Mouse (Mus musculus): ENCODE data around the gene Ccdc92b.

Ccdc92b gene

DNA sequence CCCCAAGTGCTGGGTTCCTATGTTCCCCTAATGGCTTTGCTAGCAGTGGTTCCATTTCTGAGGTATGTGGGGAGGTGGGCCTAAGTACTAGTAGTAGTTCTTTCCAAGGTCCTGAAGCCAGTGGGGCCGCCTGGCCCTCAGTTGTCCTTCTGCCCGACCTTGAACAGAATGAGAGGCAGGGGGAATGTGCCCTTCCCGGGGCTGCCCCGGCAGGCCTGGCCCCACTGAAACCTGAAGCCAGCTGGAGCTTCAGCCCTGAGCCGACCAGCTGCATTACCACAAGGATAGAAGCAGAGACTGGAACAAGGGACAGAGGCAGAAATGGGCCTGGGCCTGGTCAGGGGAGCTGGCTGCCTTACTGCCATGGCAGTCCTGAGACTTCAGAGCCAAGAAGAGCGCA is 34.0 kb downstream of the Ccdc92b start:
- DNase-seq (ENCODE audit: low spot score in 2 of 2), result no peak

DNA sequence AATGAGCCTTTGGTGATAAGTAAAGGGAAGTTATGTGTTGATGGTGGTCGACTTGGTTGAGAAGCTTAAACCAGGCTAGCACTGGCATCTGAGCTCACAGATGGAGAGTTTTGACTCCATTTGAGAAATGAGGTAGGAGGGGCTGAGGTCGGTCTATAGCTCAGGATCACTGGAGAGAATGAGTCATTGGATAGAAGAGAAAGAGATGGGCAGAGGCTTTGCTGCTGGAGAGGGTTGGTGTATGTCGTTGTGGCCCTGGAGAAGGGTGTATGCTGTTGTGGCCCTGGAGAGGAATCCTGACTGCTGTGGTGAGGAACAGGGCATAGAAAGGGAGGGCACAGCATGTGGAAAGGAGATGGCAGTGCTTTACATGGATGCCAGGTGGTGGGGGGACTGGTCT is 36.5 kb downstream of the Ccdc92b start:
- DNase-seq (ENCODE audit: low spot score in 2 of 2), result no peak

DNA sequence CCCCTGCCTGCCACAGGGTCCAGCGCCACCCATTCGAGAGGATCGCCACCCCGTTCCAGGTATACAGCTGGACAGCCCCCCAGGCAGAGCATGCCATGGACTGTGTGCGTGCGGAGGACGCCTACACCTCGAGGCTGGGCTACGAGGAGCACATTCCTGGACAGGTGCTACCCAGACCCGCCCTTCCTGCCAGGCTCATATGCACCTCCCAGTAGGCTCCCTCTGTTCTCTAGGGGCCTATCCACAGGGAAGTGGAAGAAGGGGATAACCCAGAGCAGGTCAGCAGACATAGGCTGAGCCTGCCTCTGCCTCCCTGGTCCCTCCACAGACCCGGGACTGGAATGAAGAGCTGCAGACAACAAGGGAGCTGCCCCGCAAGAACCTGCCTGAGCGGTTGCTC is 40.9 kb downstream of the Ccdc92b start:
- DNase-seq (ENCODE audit: low spot score in 2 of 2), result no peak

DNA sequence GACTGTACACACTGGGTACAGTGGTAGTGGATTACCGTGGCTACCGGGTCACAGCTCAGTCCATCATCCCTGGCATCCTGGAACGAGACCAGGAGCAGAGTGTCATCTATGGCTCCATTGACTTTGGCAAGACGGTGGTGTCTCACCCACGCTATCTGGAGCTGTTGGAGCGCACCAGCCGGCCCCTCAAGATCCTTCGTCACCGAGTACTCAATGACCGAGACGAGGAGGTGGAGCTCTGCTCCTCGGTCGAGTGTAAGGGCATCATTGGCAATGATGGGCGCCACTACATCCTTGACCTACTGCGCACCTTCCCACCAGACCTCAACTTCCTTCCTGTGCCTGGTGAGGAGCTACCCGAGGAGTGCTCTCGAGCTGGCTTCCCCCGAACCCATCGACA is 42.2 kb downstream of the Ccdc92b start:
- DNase-seq (ENCODE audit: low spot score in 2 of 2), result no peak

DNA sequence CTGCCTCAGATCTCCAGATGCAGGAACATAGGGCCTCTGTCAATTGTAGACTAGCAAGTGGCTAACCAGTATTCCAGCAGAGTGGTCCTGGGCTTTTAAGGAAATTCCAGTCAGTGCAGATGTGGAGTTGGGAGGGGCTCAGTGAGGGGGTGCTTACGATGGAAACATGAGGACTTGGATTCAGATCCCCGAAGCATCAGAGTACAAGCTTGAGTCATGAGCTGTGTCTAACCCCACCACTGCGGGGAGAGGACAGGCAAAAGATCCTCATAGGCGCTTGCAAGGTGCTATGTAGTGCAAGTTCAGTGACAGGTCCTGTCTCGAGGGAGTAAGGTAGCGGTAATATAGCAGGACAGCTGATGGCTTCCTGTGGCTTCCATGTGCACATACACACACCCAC is 42.8 kb downstream of the Ccdc92b start:
- DNase-seq (ENCODE audit: low spot score in 2 of 2), result no peak

DNA sequence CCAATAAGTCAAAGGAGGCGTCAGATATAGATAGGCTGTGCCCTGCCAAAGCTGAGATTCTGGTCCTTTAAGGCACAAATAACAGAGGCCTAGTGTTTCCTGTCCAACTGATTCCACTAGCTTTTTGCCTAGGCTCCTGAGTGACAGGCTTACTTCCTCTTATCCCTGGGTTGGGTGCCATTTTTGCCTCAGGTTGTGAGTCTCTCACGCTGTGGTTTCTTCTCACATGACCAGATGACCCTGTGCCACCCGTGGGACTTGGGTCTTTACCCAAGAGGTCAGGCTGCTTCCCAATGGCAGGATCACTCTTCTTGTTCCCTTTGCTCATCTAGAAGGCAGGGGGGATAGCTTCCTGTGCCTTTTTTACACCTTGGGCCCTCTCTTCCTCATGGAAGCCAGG is 44.9 kb downstream of the Ccdc92b start:
- DNase-seq (ENCODE audit: low spot score in 2 of 2), result no peak

DNA sequence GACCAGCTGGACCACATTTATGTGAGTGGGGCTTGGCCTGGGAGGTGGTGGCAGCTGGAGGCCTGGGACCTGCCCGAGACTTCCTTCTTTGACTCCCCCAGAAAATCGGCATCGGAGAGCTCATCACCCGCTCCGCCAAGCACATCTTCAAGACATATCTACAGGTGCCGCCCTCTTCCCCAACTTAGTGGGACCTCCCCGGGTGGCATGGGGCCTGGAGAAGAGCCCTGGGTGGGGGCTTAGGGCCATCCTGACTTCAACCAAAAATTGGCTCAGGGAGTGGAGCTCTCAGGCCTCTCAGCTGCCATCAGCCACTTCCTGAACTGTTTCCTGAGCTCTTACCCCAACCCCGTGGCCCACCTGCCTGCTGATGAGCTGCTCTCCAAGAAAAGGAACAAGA is 45.5 kb downstream of the Ccdc92b start:
- DNase-seq (ENCODE audit: low spot score in 2 of 2), result no peak

GRCm38 (mm10) chr11:74665631-74666283 is 46.4 kb downstream of the Ccdc92b start:
- DNase-seq (ENCODE audit: low spot score in 2 of 2), result no peak

- no peak for DNase-seq (ENCODE audit: low spot score in 2 of 2)
These were observed 46.9 kb downstream of the Ccdc92b start for GRCm38 (mm10) chr11:74666284-74666652.

GRCm38 (mm10) chr11:74666776-74667581 is 47.6 kb downstream of the Ccdc92b start:
- DNase-seq (ENCODE audit: low spot score in 2 of 2), result no peak

DNA sequence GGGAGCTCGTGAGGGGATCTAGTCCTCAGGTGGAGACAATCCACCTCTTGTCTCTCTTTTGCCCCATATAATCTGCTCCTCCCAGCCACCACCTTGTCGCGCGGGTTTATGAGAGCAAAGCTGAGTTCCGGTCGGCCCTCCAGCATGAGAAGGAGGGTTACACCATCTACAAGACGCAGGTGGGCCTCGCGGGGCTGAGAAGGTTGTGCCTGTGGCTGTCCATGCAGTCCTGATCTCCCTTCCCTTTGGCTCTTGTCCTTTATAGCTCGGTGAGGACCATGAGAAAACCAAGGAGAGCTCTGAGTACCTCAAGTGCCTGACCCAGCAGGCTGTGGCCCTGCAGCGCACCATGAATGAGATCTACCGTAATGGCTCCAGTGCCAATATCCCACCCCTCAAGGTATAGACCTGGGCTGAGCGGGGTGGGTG is 48.2 kb downstream of the Ccdc92b start:
- no peak for DNase-seq (ENCODE audit: low spot score in 2 of 2)

- no peak for DNase-seq (ENCODE audit: low spot score in 2 of 2)
These were observed 49.1 kb downstream of the Ccdc92b start for GRCm38 (mm10) chr11:74668466-74668865.

- DNase-seq (ENCODE audit: low spot score in 2 of 2), result no peak
These were observed 49.6 kb downstream of the Ccdc92b start for GRCm38 (mm10) chr11:74668971-74669370.

DNA sequence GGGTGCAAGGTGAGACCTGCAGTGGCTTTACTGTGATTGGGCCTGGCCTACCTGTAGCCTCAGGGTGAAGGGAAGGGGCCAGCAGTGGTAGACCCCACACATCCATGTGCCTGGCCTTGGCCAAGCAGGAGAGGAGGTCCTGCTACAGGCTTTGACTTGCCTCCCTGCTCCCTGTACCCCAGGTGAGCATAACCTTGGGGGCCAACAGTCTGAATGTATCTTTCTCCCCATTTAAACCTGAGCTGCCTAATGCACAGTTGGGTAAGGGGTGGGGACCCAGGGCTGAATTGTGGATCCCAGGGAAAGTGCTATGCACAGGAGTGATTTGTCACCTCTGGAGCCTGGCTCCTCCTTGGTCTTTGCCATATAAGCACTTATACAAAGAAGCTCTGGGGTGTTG is 50.7 kb downstream of the Ccdc92b start:
- DNase-seq (ENCODE audit: low spot score in 2 of 2), result no peak

DNA sequence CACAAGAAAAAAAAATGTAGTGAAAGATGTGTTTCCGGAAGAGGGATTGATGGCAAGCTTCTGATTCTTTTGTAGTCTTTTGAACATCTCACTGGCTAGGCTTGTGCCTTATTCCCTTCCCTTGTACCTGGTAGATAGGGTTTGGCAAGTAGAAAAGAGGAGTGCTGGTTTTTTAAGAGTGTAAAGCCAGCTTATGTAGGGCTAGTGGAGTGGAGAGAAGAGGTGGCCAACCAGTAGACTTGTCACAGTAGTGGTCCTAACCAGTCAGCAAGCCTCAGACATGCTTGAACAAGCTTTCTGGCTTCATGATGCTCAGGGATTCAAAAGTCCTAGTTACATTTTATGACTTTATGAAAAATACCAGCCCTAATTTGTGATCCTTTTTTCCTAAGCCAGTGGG is 51.6 kb downstream of the Ccdc92b start:
- no peak for DNase-seq (ENCODE audit: low spot score in 2 of 2)

- no peak for DNase-seq (ENCODE audit: low spot score in 2 of 2)
These were observed 52.4 kb downstream of the Ccdc92b start for GRCm38 (mm10) chr11:74671839-74672238.

- no peak for DNase-seq (ENCODE audit: low spot score in 2 of 2)
These were observed 53.6 kb downstream of the Ccdc92b start for GRCm38 (mm10) chr11:74672901-74673513.

DNA sequence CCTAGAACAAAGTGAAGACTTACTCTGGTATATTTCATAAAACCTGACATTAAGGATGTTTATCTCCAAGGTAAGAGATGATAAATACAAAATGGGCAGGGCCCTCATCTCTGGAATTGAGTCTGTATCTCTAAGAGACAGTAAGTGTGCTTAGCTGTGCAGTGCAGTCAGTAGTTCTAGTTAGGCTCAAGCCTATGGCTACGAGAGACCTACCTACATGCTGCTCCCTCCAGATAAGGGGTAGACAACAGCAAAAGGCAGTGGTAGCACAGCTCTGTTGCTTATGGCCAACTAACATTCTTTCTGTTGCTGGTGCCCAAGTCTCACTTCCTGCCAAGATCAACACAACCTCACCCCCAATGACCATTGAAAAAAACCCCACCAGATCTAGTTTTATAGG is 54.2 kb downstream of the Ccdc92b start:
- no peak for DNase-seq (ENCODE audit: low spot score in 2 of 2)

DNA sequence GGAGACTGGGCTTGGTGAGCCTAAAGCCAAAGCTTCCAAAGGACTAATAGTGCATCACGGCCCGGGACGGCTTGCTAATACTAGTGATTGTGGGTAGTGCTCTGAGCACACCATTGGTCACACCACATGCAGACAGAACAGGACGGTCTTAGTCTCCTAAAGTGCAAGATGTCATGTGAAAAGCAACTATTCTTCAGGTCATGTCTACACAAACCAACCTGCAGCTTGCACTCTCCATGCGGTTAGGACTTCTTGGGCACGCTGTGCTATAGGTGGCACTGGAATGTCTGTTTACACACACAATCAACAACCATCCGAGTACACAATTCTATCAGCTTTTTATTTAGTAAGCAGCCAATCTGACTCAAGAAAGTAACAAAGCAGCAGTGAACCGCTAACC is 55.3 kb downstream of the Ccdc92b start:
- DNase-seq (ENCODE audit: low spot score in 2 of 2), result no peak

GRCm38 (mm10) chr11:74675156-74675555 is 55.8 kb downstream of the Ccdc92b start:
- DNase-seq (ENCODE audit: low spot score in 2 of 2), result no peak
